10 mouse cellular contexts compared by ENCODE assay signal in genomic region chr19:57198531-57198930, GRCm38 (mm10).
DNase-seq lines count a peak whose midpoint lies in the region; ATAC-seq and TF ChIP-seq lines count a peak whose summit lies in the region.
"Had no signal": no experiment of that assay in that cellular context is flagged by ENCODE, and none has a peak within 500 bp of the region (broad histone marks: within the 10 kb centered on the region; RNA-seq: fewer than 3 reads in every experiment).

No protein-coding gene starts in this region.

- peaks cover 88% of the 10 kb centered on the region for H3K4me1 ChIP-seq in heart, embryonic 13.5 days
- peaks cover 56% of the 10 kb centered on the region for H3K4me1 ChIP-seq in E14TG2a.4 (replicated peaks; ENCODE audit: low read depth, low read length)

- peak overlapping the region; percentile 85 for H3K4me2 ChIP-seq in heart, embryonic 13.5 days

- no peaks in the 10 kb centered on the region for H3K9me3 ChIP-seq in heart, embryonic 13.5 days
- no peaks in the 10 kb centered on the region for H3K9me3 ChIP-seq in E14TG2a.4 (ENCODE audit: low read length)

- H3K27ac ChIP-seq in heart, embryonic 13.5 days (replicated peaks) = peak overlapping the region; percentile 87
- H3K27ac ChIP-seq: macrophage had no signal

- no peaks in the 10 kb centered on the region; the same call in 1 of the 2 replicates for H3K27me3 ChIP-seq in heart, embryonic 13.5 days (replicated peaks)
- peaks cover 39% of the 10 kb centered on the region for H3K27me3 ChIP-seq in E14TG2a.4 (ENCODE audit: insufficient read depth, low read length)

- H3K9ac ChIP-seq in heart, embryonic 13.5 days = peak overlapping the region; percentile 84

- DNase-seq in heart, adult 8-10 months (ENCODE audit: low spot score) = no peak
- peak; percentile 64 for DNase-seq in cerebellum, adult 8-10 months
- peak; percentile 41 to 78 for DNase-seq in left cerebral cortex, postnatal 25 days (ENCODE audit: low spot score in 2 of 2)
- no peak for DNase-seq in thymus, postnatal 4 days
- no peak for DNase-seq in urinary bladder, postnatal 10 days (ENCODE audit: low spot score)
- DNase-seq: gastrocnemius, postnatal 36 days had no signal

- TF ChIP-seq CTCF in E14TG2a.4 (conservative IDR thresholded peaks at IDR 0.05; ENCODE audit: low read length) = no peak

- no peak for ATAC-seq in heart, embryonic 13.5 days (ENCODE audit: extremely low read depth, insufficient number of reproducible peaks, low FRiP score, low TSS enrichment)
- ATAC-seq in granulocyte monocyte progenitor cell, adult 5-6 weeks (replicated peaks; ENCODE audit: poor library complexity, severe bottlenecking) = no peak

- intact Hi-C loops in left cerebral cortex, postnatal 25 days (cut with DNase I) = loop anchor here (1.0 to 2.0 kb wide), 2 partner anchors 36 to 41 kb away; no protein-coding TSS in a partner anchor

- 27% methylated on average over 12 of the region's 12 CpGs for WGBS in heart, embryonic 13.5 days

- H3K36me3 ChIP-seq in heart, embryonic 13.5 days = no peaks in the 10 kb centered on the region
- no peaks in the 10 kb centered on the region for H3K36me3 ChIP-seq in E14TG2a.4 (ENCODE audit: insufficient read depth, low read length)

- H3K4me3 ChIP-seq in heart, embryonic 13.5 days = no peak overlapping the region
- H3K4me3 ChIP-seq in E14TG2a.4 (replicated peaks; ENCODE audit: low read length) = 0 out of 2 replicates have a peak overlapping the region, but pooled peaks have one; percentile 8

Comparison
In these comparisons a context has a peak if more than half of its experiments do, and no peak if none do; other contexts are left out.
1. DNase-seq: peak in cerebellum, adult 8-10 months (single experiment) and left cerebral cortex, postnatal 25 days (2 of 2); none in heart, adult 8-10 months (single experiment), thymus, postnatal 4 days (single experiment) and urinary bladder, postnatal 10 days (single experiment).